Mouse (Mus musculus) heart, embryonic 13.5 days (tissue): ENCODE measurements at regions not wholly inside any gene's neighbourhood (a gene's known extent, or its start where the extent isn't known, plus 50 kb on each side); places are given as distances from the start of the nearest gene placed in this dataset.
"Not testable (repeated sequence)": the region's sequence is repeated elsewhere in the genome, so short reads cannot be mapped to it uniquely, and the experiment has no call there.

Source experiments
- ATAC-seq: fragments of 200-750 bp; cut with Nextera tagmentation; 2 replicates; pipeline ENCODE4 v1.8.0; 2017; ENCODE audit warnings: moderate TSS enrichment; ENCODE audit not compliant: insufficient number of reproducible peaks, low FRiP score, low TSS enrichment; ENCODE audit errors: extremely low read depth
- H3K27ac ChIP-seq: fragments of 300-500 bp; sonication (generic); replicated peaks from 2 replicates; pipeline ENCODE4 v1.5.1; 2015; ENCODE audit warnings: moderate library complexity, mild to moderate bottlenecking, inconsistent platforms
- H3K27me3 ChIP-seq: fragments of 300-500 bp; sonication (generic); replicated peaks from 2 replicates; pipeline ENCODE4 v1.6.1; 2015; ENCODE audit warnings: mild to moderate bottlenecking, inconsistent platforms
- H3K36me3 ChIP-seq: fragments of 300-500 bp; sonication (generic); 2 replicates; pipeline ENCODE4 v1.6.1; 2015; ENCODE audit warnings: mild to moderate bottlenecking, inconsistent platforms
- H3K4me1 ChIP-seq: fragments of 300-500 bp; sonication (generic); 2 replicates; pipeline ENCODE4 v1.6.1; 2015; ENCODE audit warnings: inconsistent platforms
- H3K4me2 ChIP-seq: fragments of 300-500 bp; sonication (generic); 2 replicates; pipeline ENCODE4 v1.6.1; 2015; ENCODE audit warnings: inconsistent platforms, mild to moderate bottlenecking, moderate library complexity
- H3K4me3 ChIP-seq: fragments of 300-500 bp; sonication (generic); 2 replicates; pipeline ENCODE4 v1.5.1; 2015; ENCODE audit warnings: moderate library complexity, mild to moderate bottlenecking, inconsistent platforms
- H3K9ac ChIP-seq: fragments of 300-500 bp; sonication (generic); 2 replicates; pipeline ENCODE4 v1.6.1; 2015; ENCODE audit warnings: inconsistent platforms, mild to moderate bottlenecking, moderate library complexity
- H3K9me3 ChIP-seq: fragments of 300-500 bp; sonication (generic); 2 replicates; pipeline ENCODE4 v1.6.1; 2016; ENCODE audit warnings: inconsistent platforms
- WGBS: fragments of 180-500 bp; shearing (Covaris S2); methylation state at CpG from one replicate; pipeline ENCODE4 v1.1.7; 2015; ENCODE audit warnings: mixed read lengths; 5-methylcytosine and 5-hydroxymethylcytosine counted together

DNA sequence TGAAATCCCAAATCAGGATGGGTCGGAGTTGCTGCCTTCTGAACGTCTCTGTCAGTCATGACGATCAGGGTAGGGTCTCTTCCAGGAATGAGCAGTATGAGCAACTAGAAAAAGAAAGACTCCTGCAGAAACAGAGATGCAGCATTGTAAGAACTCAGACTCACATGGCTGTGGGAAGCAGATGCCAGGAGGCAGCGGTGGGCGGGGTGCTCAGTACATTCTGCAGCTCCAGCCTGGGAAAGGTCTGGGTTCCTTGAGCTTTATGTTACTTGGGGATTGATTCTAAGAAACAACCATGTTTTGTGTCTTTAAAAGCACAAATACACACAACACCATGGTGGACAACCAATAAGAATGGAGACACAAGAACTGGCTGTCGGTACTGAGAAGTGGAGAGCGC lies 478.0 kb upstream of the Arid1b start:
- Histone ChIP-seq H3K27ac (no peak overlapping the region), H3K27me3 (no peaks in the 10 kb centered on the region), H3K36me3 (no peaks in the 10 kb centered on the region), H3K4me3 (no peak overlapping the region), H3K4me1 (no peaks in the 10 kb centered on the region), H3K9me3 (no peaks in the 10 kb centered on the region), H3K9ac (no peak overlapping the region), H3K4me2 (no peak overlapping the region)
- WGBS: 82% methylated on average over 7 of the region's 7 CpGs
- no peak for ATAC-seq

DNA sequence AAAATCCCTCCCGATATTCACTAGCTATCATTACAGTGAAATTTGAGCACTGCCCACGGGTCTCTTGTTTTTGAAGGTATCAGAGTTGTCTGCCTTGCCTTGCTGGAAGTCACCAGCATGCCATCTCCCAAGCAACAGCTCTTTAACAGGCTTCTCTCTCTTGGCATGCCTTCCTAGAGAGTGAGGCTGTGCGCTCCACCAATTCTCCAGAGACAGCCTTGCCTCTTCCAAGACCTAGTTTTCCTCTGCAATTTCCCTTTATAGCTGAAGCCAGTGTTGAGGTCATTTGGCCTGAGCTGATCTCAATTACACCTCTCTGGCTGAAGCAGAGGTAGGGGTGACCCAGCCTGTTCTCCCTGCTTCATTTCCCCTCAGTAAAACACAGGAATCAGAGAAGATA lies 477.3 kb upstream of the Arid1b start:
- 62% methylated on average over 3 of the region's 3 CpGs for WGBS
- H3K27ac ChIP-seq: no peak overlapping the region
- ATAC-seq: no peak

DNA sequence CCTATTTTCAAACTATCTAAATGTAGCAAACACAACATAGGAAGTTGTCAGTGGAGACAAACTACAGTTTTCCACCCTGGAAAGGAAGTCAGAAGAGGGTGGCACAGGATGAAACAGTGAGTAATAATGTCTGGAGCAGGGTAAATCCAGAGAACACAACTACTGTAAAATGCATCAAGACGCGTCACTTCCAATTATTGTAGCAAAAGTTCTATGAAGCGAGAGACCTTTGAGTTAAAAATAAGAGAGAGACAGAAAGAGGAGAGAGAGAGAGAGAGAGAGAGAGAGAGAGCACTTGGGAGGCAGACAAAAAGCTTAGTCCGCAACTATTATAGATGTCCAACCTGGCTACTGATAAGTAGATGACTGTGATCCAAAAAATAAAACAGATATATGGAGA lies 473.1 kb upstream of the Arid1b start:
- no peak overlapping the region for H3K4me2 ChIP-seq
- 79% methylated on average over 4 of the region's 4 CpGs for WGBS
- no peak overlapping the region for H3K4me3 ChIP-seq
- no peak overlapping the region for H3K27ac ChIP-seq
- no peaks in the 10 kb centered on the region for H3K9me3 ChIP-seq
- H3K36me3 ChIP-seq: no peaks in the 10 kb centered on the region
- H3K27me3 ChIP-seq: no peaks in the 10 kb centered on the region
- H3K4me1 ChIP-seq: no peaks in the 10 kb centered on the region
- no peak overlapping the region for H3K9ac ChIP-seq
- no peak for ATAC-seq

More for the DNA sequence above, 477.3 kb upstream of the Arid1b start:
- no peaks in the 10 kb centered on the region for H3K9me3 ChIP-seq
- H3K9ac ChIP-seq: no peak overlapping the region
- H3K27me3 ChIP-seq: no peaks in the 10 kb centered on the region
- H3K36me3 ChIP-seq: no peaks in the 10 kb centered on the region
- no peaks in the 10 kb centered on the region for H3K4me1 ChIP-seq
- no peak overlapping the region for H3K4me3 ChIP-seq
- no peak overlapping the region for H3K4me2 ChIP-seq

DNA sequence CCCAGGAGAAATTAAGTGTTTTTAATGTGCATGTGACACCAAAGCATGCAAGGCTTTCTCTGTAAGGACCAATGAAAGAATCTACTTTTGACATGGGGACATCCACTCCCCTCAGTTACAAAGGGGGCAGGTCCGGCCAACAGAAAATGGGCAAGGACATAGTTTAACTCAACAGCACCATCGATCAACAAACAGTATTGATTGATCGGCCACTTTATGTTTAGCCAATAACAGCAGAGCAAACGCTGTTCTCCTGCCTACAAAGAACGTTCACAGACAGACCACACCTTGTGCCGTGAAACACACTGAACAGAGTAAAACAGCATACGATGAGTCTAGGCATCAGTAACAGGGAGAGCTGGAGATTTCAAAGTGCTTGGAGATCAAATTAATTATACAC lies 467.7 kb upstream of the Arid1b start:
- no peak overlapping the region for H3K4me3 ChIP-seq
- H3K27ac ChIP-seq: no peak overlapping the region
- no peaks in the 10 kb centered on the region for H3K9me3 ChIP-seq
- no peak for ATAC-seq
- WGBS: 83% methylated on average over 7 of the region's 7 CpGs
- no peak overlapping the region for H3K9ac ChIP-seq
- H3K36me3 ChIP-seq: no peaks in the 10 kb centered on the region
- no peaks in the 10 kb centered on the region for H3K4me1 ChIP-seq
- no peak overlapping the region for H3K4me2 ChIP-seq
- no peaks in the 10 kb centered on the region for H3K27me3 ChIP-seq

DNA sequence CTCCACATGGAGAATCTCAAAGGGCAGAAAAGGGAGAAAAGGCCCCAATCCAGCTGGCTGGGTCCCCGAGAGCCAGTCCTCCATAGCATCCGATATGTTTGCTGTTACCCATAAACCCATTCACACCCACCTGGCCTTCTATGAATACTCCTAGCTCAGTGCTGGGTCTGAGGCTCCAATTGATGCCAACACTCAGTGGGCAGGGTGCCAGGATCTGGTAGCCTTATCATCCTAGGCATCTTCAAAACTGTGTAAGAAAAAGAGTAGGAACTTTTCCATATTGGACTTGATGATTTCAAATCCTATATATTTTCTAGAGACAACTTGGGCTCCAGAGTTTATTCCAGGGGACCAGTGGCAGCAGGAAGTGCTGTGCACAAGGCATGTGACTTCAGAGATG lies 462.0 kb upstream of the Arid1b start:
- Histone ChIP-seq H3K9me3 (no peaks in the 10 kb centered on the region), H3K27me3 (no peaks in the 10 kb centered on the region; the same call in 1 of the 2 replicates), H3K4me3 (no peak overlapping the region), H3K36me3 (no peaks in the 10 kb centered on the region), H3K9ac (no peak overlapping the region), H3K4me2 (no peak overlapping the region), H3K27ac (no peak overlapping the region), H3K4me1 (no peaks in the 10 kb centered on the region)
- ATAC-seq: no peak
- 80% methylated on average over 2 of the region's 2 CpGs for WGBS

GRCm38 (mm10) chr17:4540435-4540834 lies 453.7 kb upstream of the Arid1b start:
- no peak for ATAC-seq
- 78% methylated on average over 2 of the region's 2 CpGs for WGBS
- no peak overlapping the region for H3K4me2 ChIP-seq
- H3K27ac ChIP-seq: no peak overlapping the region
- no peak overlapping the region for H3K4me3 ChIP-seq
- no peak overlapping the region for H3K9ac ChIP-seq
- H3K27me3 ChIP-seq: no peaks in the 10 kb centered on the region; the same call in 1 of the 2 replicates
- no peaks in the 10 kb centered on the region for H3K9me3 ChIP-seq
- H3K4me1 ChIP-seq: no peaks in the 10 kb centered on the region
- no peaks in the 10 kb centered on the region for H3K36me3 ChIP-seq

- Histone ChIP-seq H3K36me3 (no peaks in the 10 kb centered on the region), H3K9ac (no peak overlapping the region), H3K27ac (no peak overlapping the region), H3K4me1 (no peaks in the 10 kb centered on the region), H3K4me3 (no peak overlapping the region), H3K9me3 (no peaks in the 10 kb centered on the region), H3K27me3 (no peaks in the 10 kb centered on the region; the same call in 1 of the 2 replicates), H3K4me2 (no peak overlapping the region)
- no peak for ATAC-seq
- whole genome bisulfite sequencing: 44% methylated on average over 7 of the region's 7 CpGs
Measured at GRCm38 (mm10) chr17:4541020-4541743, 452.9 kb upstream of the Arid1b start.

GRCm38 (mm10) chr17:4546579-4546978 lies 447.6 kb upstream of the Arid1b start:
- Histone ChIP-seq H3K36me3 (no peaks in the 10 kb centered on the region), H3K9me3 (no peaks in the 10 kb centered on the region), H3K4me3 (no peak overlapping the region), H3K27me3 (no peaks in the 10 kb centered on the region), H3K27ac (no peak overlapping the region), H3K9ac (no peak overlapping the region), H3K4me2 (no peak overlapping the region), H3K4me1 (no peaks in the 10 kb centered on the region)
- no peak for ATAC-seq
- 40% methylated on average over 2 of the region's 2 CpGs for WGBS

DNA sequence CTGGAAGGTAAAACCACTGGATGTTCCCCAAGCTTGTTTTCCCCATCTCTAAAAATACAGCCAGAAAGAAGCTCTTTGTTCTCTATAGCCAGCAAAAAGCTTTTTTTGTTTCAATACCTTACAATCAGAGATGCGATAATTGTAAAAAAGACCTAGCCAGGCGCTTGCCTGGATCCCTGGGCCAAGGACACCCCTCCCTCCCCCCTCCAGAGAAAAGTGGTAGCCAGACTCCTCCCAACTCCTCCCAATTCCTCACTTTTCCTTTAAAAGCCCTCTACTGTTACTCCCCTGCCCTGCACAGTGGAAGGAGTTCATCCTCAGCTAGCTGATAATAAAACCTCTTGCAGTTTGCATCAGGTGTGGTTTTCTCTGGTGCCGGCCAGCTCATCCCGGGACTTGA lies 441.1 kb upstream of the Arid1b start:
- H3K27ac ChIP-seq, H3K4me3 ChIP-seq, ATAC-seq, H3K9me3 ChIP-seq, H3K9ac ChIP-seq, H3K27me3 ChIP-seq, H3K36me3 ChIP-seq, H3K4me1 ChIP-seq, H3K4me2 ChIP-seq: not testable (repeated sequence)
- 79% methylated on average over 4 of the region's 4 CpGs for WGBS

DNA sequence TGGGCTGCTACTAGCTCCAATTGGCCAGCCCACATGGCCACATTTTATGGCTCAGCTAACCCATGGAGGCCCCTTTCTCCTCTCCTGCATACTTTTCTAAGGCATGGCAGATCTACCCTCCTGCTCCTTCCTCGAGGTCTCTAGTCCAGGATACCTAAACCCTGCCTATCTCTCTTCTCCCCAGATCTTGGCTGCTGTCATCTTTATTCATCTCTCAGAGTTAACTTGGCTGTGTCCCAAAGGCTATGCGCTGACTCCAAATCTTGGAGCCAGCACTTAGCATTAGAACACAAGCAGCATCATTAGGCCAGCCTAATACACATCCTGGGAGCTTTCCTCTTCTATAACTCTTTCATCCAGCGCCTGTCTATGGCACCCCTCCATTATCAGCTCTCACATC lies 430.5 kb upstream of the Arid1b start:
- Histone ChIP-seq H3K27ac (no peak overlapping the region), H3K9me3 (no peaks in the 10 kb centered on the region), H3K4me2 (no peak overlapping the region), H3K27me3 (no peaks in the 10 kb centered on the region), H3K4me1 (no peaks in the 10 kb centered on the region), H3K4me3 (no peak overlapping the region), H3K9ac (no peak overlapping the region), H3K36me3 (no peaks in the 10 kb centered on the region)
- no peak for ATAC-seq
- 64% methylated on average over 3 of the region's 3 CpGs for WGBS

GRCm38 (mm10) chr17:4576883-4577282 lies 417.2 kb upstream of the Arid1b start:
- no peaks in the 10 kb centered on the region for H3K27me3 ChIP-seq
- ATAC-seq: no peak
- H3K9ac ChIP-seq: no peak overlapping the region
- 45% methylated on average over 5 of the region's 5 CpGs for WGBS
- H3K36me3 ChIP-seq: no peaks in the 10 kb centered on the region
- no peak overlapping the region for H3K4me2 ChIP-seq
- no peak overlapping the region for H3K4me3 ChIP-seq
- no peaks in the 10 kb centered on the region for H3K4me1 ChIP-seq
- no peaks in the 10 kb centered on the region for H3K9me3 ChIP-seq
- no peak overlapping the region for H3K27ac ChIP-seq

GRCm38 (mm10) chr17:4581851-4582250 lies 412.3 kb upstream of the Arid1b start:
- H3K9me3 ChIP-seq: no peaks in the 10 kb centered on the region
- no peak overlapping the region for H3K9ac ChIP-seq
- H3K36me3 ChIP-seq: no peaks in the 10 kb centered on the region
- H3K4me1 ChIP-seq: no peaks in the 10 kb centered on the region
- 75% methylated on average over 11 of the region's 11 CpGs for WGBS
- no peak overlapping the region for H3K27ac ChIP-seq
- no peaks in the 10 kb centered on the region for H3K27me3 ChIP-seq
- no peak overlapping the region for H3K4me2 ChIP-seq
- H3K4me3 ChIP-seq: no peak overlapping the region
- ATAC-seq: no peak
